Mouse (Mus musculus) limb, embryonic 12.5 days (tissue): Measurements from ENCODE around the gene Gm6899. TPM values are rescaled to one million over a fixed set of nuclear protein-coding genes. Genes with fewer than 3 reads are reported as not detected.

Experiments used
- ATAC-seq: fragments of 200-750 bp; cut with Nextera tagmentation; 2 replicates; pipeline ENCODE4 v1.8.0; 2017; ENCODE audit warnings: low read depth, moderate TSS enrichment; ENCODE audit not compliant: insufficient number of reproducible peaks, insufficient read depth, low FRiP score, low TSS enrichment
- H3K27ac ChIP-seq: fragments of 300-500 bp; sonication (generic); 2 replicates; pipeline ENCODE4 v1.5.1; 2016; ENCODE audit warnings: mild to moderate bottlenecking, moderate library complexity
- H3K27me3 ChIP-seq: fragments of 300-500 bp; sonication (generic); 2 replicates; pipeline ENCODE4 v1.6.1; 2016; ENCODE audit warnings: mild to moderate bottlenecking, moderate library complexity
- H3K36me3 ChIP-seq: fragments of 300-500 bp; sonication (generic); 2 replicates; pipeline ENCODE4 v1.6.1; 2016; ENCODE audit warnings: mild to moderate bottlenecking, moderate library complexity
- H3K4me1 ChIP-seq: fragments of 300-500 bp; sonication (generic); replicated peaks from 2 replicates; pipeline ENCODE4 v1.6.1; 2016
- H3K4me2 ChIP-seq: fragments of 300-500 bp; sonication (generic); 2 replicates; pipeline ENCODE4 v1.6.1; 2016; ENCODE audit warnings: mild to moderate bottlenecking, moderate library complexity
- H3K4me3 ChIP-seq: fragments of 300-500 bp; sonication (generic); replicated peaks from 2 replicates; pipeline ENCODE4 v1.5.1; 2016; ENCODE audit warnings: mild to moderate bottlenecking
- H3K9ac ChIP-seq: fragments of 300-500 bp; sonication (generic); replicated peaks from 2 replicates; pipeline ENCODE4 v1.6.1; 2016; ENCODE audit warnings: mild to moderate bottlenecking, moderate library complexity
- H3K9me3 ChIP-seq: fragments of 300-500 bp; sonication (generic); 2 replicates; pipeline ENCODE4 v1.6.1; 2016; ENCODE audit warnings: mild to moderate bottlenecking, moderate library complexity
- WGBS: fragments of 180-500 bp; shearing (Covaris S2); methylation state at CpG from one replicate; pipeline ENCODE4 v1.1.7; 2016; 5-methylcytosine and 5-hydroxymethylcytosine counted together
- polyA plus RNA-seq: library from polyadenylated mRNA; unstranded; fragments of >200 nt; fragmentation: Nextera tagmentation; extraction: Ambion mirVana; gene quantifications from 2 replicates; pipeline ENCODE4 v1.2.1, GENCODE M21; 2016

Gm6899 gene
- polyA plus RNA-seq, 1 experiment from 2014 or later = not detected

- no peak for ATAC-seq
- H3K36me3 ChIP-seq = no peaks in the 10 kb centered on the region
- H3K4me3 ChIP-seq = no peak overlapping the region
- no peak overlapping the region for H3K9ac ChIP-seq
- H3K9me3 ChIP-seq = no peaks in the 10 kb centered on the region
- H3K27me3 ChIP-seq = no peaks in the 10 kb centered on the region
- 63% methylated on average over 1 of the region's 1 CpGs for WGBS
- H3K4me1 ChIP-seq = no peaks in the 10 kb centered on the region
- H3K27ac ChIP-seq = no peak overlapping the region
- no peak overlapping the region for H3K4me2 ChIP-seq
These were observed 5.8 kb downstream of the Gm6899 start for GRCm38 (mm10) chr11:26598876-26599275.

- Histone ChIP-seq H3K4me1 (no peaks in the 10 kb centered on the region), H3K27me3 (no peaks in the 10 kb centered on the region), H3K27ac (no peak overlapping the region), H3K9me3 (no peaks in the 10 kb centered on the region), H3K9ac (no peak overlapping the region), H3K4me3 (no peak overlapping the region), H3K36me3 (no peaks in the 10 kb centered on the region), H3K4me2 (no peak overlapping the region)
- no peak for ATAC-seq
- WGBS = 91% methylated on average over 4 of the region's 4 CpGs
These were observed 7.7 kb downstream of the Gm6899 start for GRCm38 (mm10) chr11:26600692-26601091.

GRCm38 (mm10) chr11:26601571-26602175 lies 8.6 kb downstream of the Gm6899 start:
- Histone ChIP-seq H3K27ac (no peak overlapping the region), H3K4me2 (no peak overlapping the region), H3K36me3 (no peaks in the 10 kb centered on the region), H3K4me3 (no peak overlapping the region), H3K4me1 (no peaks in the 10 kb centered on the region), H3K27me3 (no peaks in the 10 kb centered on the region), H3K9me3 (no peaks in the 10 kb centered on the region), H3K9ac (no peak overlapping the region)
- no peak for ATAC-seq
- WGBS = 81% methylated on average over 2 of the region's 2 CpGs

GRCm38 (mm10) chr11:26604061-26604655 lies 11.1 kb downstream of the Gm6899 start:
- no peak overlapping the region for H3K27ac ChIP-seq
- WGBS = 88% methylated on average over 1 of the region's 1 CpGs
- no peaks in the 10 kb centered on the region for H3K4me1 ChIP-seq
- H3K27me3 ChIP-seq = no peaks in the 10 kb centered on the region
- no peak for ATAC-seq
- no peaks in the 10 kb centered on the region for H3K9me3 ChIP-seq
- H3K4me2 ChIP-seq = no peak overlapping the region
- no peak overlapping the region for H3K9ac ChIP-seq
- H3K36me3 ChIP-seq = no peaks in the 10 kb centered on the region
- no peak overlapping the region for H3K4me3 ChIP-seq

DNA sequence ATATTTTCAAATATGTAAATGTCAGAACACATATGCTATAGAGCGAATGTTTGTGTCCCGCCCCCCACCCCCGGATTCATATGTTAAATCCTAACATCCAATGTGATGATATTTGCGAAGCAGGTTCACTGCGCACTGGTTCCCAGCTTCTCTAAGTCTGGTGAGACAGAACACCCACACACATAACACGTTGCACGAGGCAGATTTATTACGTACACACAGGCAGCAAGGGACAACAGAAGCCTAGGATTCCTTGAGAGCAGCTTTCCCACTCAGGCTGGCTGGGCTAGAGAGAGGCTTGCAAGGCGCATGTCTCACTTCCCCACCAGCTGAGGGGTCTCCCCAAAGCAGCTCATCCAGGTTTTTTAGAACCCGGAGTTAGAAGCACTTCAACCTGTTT lies 15.8 kb downstream of the Gm6899 start:
- H3K4me1 ChIP-seq = no peaks in the 10 kb centered on the region
- ATAC-seq = no peak
- WGBS = 61% methylated on average over 10 of the region's 10 CpGs

GRCm38 (mm10) chr11:26618475-26619223 lies 25.6 kb downstream of the Gm6899 start:
- no peaks in the 10 kb centered on the region for H3K4me1 ChIP-seq
- 87% methylated on average over 2 of the region's 2 CpGs for WGBS
- H3K27me3 ChIP-seq = no peaks in the 10 kb centered on the region
- no peak overlapping the region for H3K4me2 ChIP-seq
- ATAC-seq = no peak
- H3K4me3 ChIP-seq = no peak overlapping the region
- H3K9ac ChIP-seq = no peak overlapping the region
- no peak overlapping the region for H3K27ac ChIP-seq
- H3K9me3 ChIP-seq = no peaks in the 10 kb centered on the region
- no peaks in the 10 kb centered on the region for H3K36me3 ChIP-seq

More for the DNA sequence above, 15.8 kb downstream of the Gm6899 start:
- H3K27me3 ChIP-seq = no peaks in the 10 kb centered on the region
- no peak overlapping the region for H3K4me2 ChIP-seq
- H3K9me3 ChIP-seq = no peaks in the 10 kb centered on the region
- H3K27ac ChIP-seq = no peak overlapping the region
- H3K4me3 ChIP-seq = no peak overlapping the region
- no peak overlapping the region for H3K9ac ChIP-seq
- H3K36me3 ChIP-seq = no peaks in the 10 kb centered on the region

- H3K9me3 ChIP-seq = no peaks in the 10 kb centered on the region
- H3K9ac ChIP-seq = no peak overlapping the region
- H3K27me3 ChIP-seq = no peaks in the 10 kb centered on the region
- 80% methylated on average over 5 of the region's 5 CpGs for WGBS
- no peak overlapping the region for H3K4me2 ChIP-seq
- no peak overlapping the region for H3K4me3 ChIP-seq
- H3K36me3 ChIP-seq = no peaks in the 10 kb centered on the region
- no peak overlapping the region for H3K27ac ChIP-seq
- no peak for ATAC-seq
- H3K4me1 ChIP-seq = no peaks in the 10 kb centered on the region
These were observed 29.7 kb downstream of the Gm6899 start for GRCm38 (mm10) chr11:26622727-26623126.

GRCm38 (mm10) chr11:26636239-26636638 lies 43.2 kb downstream of the Gm6899 start:
- no peak for ATAC-seq
- Histone ChIP-seq H3K27me3 (no peaks in the 10 kb centered on the region), H3K4me2 (no peak overlapping the region), H3K4me1 (no peaks in the 10 kb centered on the region), H3K4me3 (no peak overlapping the region), H3K9me3 (no peaks in the 10 kb centered on the region), H3K36me3 (no peaks in the 10 kb centered on the region), H3K27ac (no peak overlapping the region), H3K9ac (no peak overlapping the region)
- WGBS = 83% methylated on average over 1 of the region's 1 CpGs

- H3K27ac ChIP-seq = no peak overlapping the region
- H3K9me3 ChIP-seq = no peaks in the 10 kb centered on the region
- no peaks in the 10 kb centered on the region for H3K27me3 ChIP-seq
- WGBS = 81% methylated on average over 8 of the region's 8 CpGs
- no peaks in the 10 kb centered on the region for H3K36me3 ChIP-seq
- H3K4me3 ChIP-seq = no peak overlapping the region
- ATAC-seq = no peak
- H3K4me2 ChIP-seq = no peak overlapping the region
- no peaks in the 10 kb centered on the region for H3K4me1 ChIP-seq
- H3K9ac ChIP-seq = no peak overlapping the region
These were observed 47.3 kb downstream of the Gm6899 start for GRCm38 (mm10) chr11:26640314-26640785.

DNA sequence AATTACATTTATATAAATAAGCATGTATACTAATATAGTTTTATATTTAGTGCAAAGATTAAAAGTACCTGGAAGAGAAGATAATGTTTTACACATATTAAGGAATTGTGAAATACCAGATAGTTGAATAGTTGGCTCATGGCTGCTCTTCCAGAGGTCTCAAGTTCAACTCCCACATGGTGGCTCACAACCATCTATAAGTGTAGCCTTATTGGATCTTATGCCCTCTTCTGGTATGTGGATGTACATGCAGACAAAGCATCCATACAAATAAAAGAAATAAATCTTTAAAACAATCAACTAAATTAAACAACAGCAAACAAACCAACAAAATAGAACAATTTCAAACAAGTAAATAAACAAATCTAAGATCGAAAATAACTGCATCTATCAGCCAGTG lies 49.1 kb downstream of the Gm6899 start:
- H3K4me2 ChIP-seq = no peak overlapping the region
- H3K4me3 ChIP-seq = no peak overlapping the region
- no peaks in the 10 kb centered on the region for H3K36me3 ChIP-seq
- H3K27ac ChIP-seq = no peak overlapping the region
- no peaks in the 10 kb centered on the region for H3K27me3 ChIP-seq
- H3K4me1 ChIP-seq = no peaks in the 10 kb centered on the region
- 91% methylated on average over 1 of the region's 1 CpGs for WGBS
- ATAC-seq = no peak
- H3K9ac ChIP-seq = no peak overlapping the region
- H3K9me3 ChIP-seq = no peaks in the 10 kb centered on the region
